Mouse (Mus musculus): ENCODE measurements around the gene Gbf1. TPM values are rescaled to one million over a fixed set of nuclear protein-coding genes. Genes with fewer than 3 reads are reported as not detected.

Gene Gbf1
- total RNA-seq, 2 experiments from 2014 or later: 93.3 to 97.6 TPM

DNA sequence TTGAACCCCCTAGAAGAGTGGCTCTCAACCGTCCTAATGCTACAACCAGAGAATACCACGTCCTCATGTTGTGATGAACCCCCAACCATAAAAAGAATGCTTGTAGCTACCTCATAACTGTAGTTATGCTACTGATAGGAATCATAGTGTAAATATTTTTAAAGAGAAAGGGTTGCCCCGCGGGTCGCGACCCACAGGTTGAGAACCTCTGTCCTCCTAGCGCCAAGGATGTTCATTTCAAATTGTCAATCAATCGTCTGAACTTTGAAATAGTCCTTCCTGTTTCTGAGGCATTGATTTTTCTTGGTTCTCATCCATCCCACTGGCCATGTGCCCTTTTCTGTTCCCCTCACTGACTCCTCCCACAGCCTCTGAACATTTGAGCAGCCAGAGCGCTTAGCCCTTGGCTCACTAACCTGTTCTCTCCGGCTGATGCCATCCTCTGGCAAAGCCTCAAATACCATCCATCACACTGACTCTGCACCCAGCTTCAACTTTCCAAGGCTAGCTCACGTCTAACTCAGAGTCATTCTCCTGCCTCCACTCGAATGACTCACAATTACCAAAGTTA, 138.3 kb downstream of the Gbf1 start:
- DNase-seq (ENCODE audit: extremely low spot score in 1 of 2, low spot score in 1 of 2): no peak

DNA sequence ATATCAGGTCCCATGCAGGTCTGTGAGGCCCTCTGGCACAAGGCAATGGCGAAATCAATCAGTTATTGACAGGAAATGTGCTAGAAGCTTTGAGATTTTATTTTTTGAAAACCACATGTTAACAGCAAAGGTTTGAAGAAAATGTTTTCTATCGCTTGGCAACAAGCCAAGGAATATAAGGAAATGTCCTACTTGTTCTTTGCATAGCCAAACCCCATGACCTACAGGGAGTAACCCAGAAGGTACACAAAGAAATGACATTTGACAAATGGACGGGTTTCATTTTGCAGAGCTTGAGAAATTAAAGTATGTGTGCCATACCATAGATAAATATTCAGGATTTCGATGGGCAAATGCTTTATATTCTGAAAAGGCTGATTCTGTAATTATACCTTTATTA, 144.6 kb downstream of the Gbf1 start:
- DNase-seq (ENCODE audit: extremely low spot score in 1 of 2, low spot score in 1 of 2): no peak

DNA sequence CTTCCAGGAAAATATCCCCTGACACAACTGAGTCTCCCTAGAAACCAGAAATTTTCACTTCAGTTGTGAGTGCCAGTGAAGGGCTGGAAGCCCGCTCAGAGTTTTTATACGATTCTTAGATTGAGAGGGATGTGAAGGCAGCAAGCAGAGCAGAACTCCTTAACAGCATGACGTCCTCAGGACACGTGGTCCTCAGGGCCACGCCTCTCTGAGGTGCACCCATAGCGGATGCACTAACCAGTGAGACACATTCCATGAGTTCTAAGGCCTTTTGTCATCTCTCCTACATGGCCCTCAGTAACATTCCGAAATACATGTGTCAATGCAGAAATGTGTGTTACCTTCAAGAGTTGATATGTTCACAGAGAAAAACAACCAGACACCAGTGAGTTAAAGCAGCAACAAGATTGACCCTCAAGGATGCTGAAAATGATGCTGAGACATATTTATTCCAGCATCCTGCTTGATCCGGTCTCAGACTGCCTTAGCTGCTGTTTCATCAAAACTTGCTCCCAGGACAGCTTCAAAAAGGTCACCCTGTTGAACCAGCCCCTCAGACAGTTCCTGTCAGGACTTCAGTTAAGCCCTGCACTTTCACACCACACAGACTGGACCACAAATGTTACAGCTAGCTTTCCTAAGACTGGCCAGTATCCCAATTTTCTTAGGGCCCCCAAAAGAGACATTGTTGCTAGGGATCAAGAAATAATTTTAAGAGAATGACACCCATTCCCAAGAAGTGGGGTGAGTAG, 148.2 kb downstream of the Gbf1 start:
- no peak for DNase-seq (ENCODE audit: extremely low spot score in 1 of 2, low spot score in 1 of 2)

DNA sequence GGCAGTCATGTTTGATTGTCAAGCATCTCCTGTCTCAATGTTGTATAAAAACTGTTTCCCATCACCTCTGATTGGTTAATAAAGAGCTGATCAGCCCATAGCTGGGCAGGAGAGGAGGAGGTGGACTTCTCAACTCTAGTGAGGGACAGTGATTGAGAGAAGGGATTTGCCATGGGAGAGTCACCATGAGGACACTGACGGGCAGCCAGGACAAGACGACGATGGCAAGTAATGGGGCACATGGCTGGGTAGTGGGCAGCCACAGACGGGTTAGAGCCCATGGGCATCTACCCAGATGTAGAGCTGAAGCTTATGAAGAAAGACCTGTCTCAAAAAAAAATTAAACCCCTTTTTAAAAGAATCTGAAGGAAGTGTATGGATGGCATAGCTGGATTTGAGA, 150.2 kb downstream of the Gbf1 start:
- no peak for DNase-seq (ENCODE audit: extremely low spot score in 1 of 2, low spot score in 1 of 2)

DNA sequence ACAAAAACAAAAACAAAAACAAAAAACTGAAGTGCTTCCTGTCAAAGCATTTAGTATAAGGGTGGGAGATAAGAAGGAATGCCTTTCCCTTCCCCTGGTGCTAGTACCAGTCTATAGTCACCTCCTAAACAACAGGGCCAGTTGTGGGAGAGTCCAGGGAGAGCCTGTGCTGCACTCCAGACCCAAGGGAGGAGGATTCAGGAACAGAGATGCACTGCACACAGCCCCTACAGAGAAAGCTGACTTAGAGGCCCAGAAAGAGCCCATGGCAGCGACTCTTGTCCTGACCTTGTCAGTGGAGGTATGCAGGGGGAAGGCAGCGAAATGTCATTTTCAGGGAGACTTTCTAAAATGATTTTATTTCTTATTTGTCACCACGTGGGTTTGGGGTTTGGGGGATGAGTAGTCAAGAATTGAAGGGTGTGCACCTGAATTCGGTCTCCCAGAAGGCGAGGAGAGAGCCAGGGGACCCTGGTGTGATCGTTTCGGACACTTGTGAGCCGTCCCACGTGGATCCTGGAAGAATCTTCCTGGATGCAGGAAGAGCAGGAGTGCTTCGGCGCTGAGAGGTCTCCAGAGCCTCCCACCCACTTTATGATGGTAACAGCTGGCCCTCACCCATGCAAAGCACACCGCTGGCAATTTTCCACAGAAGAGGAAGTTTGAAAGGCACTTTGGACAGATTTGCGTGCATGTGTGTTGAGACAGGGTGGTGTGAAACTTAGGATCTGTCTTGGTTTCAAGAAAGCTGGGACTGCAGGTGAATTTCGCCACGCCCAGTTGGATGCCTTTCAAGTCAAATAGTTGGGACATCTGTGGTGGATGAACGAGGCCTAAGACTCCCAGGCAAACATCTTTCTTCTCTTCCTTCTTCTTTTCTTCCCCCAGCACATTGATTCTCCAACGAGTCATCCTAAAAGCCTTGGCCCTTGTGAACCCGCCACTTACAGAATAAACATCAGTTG, 151.2 kb downstream of the Gbf1 start:
- no peak for DNase-seq (ENCODE audit: extremely low spot score in 1 of 2, low spot score in 1 of 2)

DNA sequence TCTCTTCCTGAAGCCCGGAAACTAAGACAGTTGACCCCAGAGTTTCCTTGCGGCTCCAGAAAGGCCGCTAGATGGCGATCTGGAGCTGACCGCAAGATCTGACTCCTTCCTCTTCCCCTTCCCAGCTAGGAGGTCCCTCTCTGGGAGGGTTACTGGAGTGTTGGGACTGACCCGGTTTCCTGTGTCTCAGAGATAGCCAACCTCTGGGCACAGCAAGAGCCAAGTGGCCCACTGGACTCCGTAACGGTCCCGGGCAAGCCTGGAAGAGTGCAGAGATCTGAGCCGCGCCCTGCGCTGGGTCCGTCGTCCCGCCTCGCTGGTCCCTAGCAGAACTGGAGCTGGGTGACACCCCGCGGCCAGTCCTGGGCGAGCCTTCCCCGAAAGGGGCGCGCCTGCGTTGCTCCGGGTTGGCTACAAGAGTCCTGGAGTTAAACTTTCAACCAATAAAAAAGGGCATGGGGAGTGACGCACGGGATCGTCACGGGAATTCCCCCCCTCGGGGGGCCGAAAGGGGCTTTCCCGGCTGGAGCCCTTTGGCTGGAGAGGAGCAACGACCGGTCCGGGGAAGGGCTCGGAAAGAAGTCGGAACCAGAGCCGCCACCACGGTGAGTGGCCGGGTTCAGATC, 152.0 kb downstream of the Gbf1 start, which contains the start of gene Nfkb2:
Nfkb2 (plus strand) TSS at position 105 of the 626 bp plus-strand sequence.
- peak; percentile 54 to 82 for DNase-seq (ENCODE audit: extremely low spot score in 1 of 2, low spot score in 1 of 2)

DNA sequence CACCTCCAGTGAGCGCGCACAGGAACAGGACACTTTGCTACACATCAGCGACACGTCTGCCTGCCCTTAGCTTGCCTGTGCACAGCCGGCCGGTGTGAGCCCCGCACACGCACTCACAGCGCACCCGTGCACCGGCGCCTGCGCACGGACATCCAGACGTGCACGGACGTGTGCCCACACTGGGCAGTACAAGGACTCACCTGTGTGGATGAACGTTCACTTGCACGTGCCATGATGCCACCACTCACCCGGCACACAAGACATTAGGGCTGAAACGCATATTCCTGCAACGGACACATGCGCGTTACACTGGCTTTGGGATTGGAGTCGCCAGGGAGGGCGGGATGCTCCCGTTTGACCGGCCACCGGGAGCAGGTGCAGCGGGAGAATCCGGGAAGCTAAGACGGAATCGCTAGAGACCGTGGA, 152.6 kb downstream of the Gbf1 start:
- DNase-seq (ENCODE audit: extremely low spot score in 1 of 2, low spot score in 1 of 2): no peak

DNA sequence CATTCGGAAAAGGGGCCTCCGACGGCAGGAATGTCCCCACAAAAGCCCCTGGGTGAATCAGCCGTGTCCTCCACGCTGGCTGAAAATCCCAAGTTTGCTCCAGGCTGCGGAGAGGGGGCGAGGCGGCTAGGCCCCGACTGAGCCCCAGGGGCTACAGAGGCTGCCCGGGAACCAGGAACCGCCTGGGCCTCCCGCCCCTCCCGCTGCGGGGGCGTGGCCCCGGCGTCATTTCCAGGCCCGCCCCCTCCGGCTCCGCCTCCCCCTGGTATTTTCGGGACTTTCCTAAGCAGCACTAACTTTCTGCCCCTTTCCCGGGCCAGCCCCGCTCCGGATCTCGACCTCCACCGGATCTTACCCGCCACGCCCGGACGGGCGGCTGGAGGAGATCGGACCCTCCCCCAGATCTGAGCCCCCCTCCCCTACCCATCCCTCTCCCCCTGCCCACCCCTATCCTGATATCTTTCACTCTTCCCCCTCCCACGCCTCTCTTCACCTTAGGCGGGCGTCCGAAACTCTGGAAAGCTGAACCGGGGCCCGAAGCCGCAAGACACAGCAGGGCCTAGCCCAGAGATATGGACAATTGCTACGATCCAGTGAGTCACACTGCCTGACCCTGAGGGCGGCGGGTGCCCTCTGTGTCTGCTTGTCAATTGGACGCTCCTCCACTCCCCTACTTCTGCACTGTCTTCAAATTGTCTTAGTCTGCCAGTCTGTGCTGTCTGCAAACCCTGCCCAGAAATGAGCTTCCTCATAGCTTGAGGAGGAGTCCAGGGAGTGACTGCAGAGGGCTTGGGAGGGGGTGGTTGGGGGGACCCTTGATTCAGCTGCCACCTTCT, 153.3 kb downstream of the Gbf1 start:
- no peak for DNase-seq (ENCODE audit: extremely low spot score in 1 of 2, low spot score in 1 of 2)

DNA sequence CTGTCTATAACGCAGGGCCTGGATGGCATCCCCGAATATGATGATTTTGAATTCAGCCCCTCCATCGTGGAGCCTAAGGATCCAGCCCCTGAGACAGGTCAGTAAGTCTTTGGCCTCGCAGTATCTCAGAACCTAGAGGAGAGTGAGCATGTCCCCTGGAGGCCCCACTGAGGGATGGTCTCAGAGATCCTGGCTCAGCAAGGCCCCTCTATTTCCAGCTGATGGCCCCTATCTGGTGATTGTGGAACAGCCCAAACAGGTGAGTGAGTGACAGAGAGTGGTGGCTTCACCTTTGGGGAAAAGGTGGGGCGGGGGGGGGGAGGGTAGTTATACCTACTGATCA, 153.9 kb downstream of the Gbf1 start:
- no peak for DNase-seq (ENCODE audit: extremely low spot score in 1 of 2, low spot score in 1 of 2)

DNA sequence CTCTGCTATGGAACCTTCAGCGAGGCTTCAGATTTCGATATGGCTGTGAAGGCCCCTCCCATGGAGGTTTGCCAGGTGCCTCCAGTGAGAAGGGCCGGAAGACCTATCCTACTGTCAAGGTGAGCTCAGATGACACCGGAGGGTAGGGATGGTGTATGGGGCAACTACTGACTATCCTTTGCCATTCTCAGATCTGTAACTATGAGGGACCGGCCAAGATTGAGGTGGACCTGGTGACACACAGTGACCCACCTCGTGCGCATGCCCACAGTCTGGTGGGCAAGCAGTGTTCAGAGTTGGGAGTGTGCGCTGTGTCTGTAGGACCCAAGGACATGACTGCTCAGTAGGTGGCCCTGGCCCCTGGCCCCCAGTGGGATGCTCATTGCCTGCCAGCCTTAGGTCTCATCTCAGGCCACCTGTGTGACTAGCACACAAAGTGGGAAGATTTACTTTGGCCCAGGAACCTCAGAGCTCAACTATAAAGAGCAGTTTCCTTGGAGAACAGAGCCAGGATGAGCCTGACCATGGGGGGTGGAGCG, 154.5 kb downstream of the Gbf1 start:
- DNase-seq (ENCODE audit: extremely low spot score in 1 of 2, low spot score in 1 of 2): no peak

DNA sequence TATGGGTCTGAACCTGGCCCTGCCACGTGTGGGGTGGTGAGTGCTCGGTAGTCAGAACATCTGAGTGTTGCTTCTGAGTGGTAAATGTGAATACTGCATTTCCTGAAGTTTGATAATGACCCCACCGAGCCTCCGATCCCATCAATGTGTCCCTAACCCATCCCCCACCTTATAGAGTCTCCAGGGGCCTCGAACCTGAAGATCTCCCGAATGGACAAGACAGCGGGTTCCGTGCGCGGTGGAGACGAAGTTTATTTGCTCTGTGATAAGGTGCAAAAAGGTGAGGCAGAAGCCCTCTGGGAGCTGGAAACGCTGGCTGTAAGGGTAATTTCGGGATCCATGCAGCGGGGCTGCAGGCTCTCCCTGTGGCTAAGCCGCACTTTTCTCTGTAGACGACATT, 155.5 kb downstream of the Gbf1 start:
- no peak for DNase-seq (ENCODE audit: extremely low spot score in 1 of 2, low spot score in 1 of 2)

DNA sequence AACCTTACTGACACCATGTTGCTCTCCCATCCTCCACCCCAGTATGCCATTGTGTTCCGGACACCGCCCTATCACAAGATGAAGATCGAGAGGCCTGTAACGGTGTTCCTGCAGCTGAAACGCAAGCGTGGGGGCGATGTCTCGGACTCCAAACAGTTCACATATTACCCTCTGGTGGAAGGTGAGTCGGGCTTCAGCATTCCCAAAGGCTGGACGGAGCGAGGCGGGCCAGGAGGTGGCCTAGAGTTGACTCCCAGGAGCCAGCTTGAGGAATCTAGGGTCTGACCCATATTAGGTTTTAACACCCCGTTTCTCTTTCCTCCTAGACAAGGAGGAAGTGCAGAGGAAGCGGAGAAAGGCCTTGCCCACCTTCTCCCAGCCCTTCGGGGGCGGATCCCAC, 156.0 kb downstream of the Gbf1 start:
- DNase-seq (ENCODE audit: extremely low spot score in 1 of 2, low spot score in 1 of 2): no peak

DNA sequence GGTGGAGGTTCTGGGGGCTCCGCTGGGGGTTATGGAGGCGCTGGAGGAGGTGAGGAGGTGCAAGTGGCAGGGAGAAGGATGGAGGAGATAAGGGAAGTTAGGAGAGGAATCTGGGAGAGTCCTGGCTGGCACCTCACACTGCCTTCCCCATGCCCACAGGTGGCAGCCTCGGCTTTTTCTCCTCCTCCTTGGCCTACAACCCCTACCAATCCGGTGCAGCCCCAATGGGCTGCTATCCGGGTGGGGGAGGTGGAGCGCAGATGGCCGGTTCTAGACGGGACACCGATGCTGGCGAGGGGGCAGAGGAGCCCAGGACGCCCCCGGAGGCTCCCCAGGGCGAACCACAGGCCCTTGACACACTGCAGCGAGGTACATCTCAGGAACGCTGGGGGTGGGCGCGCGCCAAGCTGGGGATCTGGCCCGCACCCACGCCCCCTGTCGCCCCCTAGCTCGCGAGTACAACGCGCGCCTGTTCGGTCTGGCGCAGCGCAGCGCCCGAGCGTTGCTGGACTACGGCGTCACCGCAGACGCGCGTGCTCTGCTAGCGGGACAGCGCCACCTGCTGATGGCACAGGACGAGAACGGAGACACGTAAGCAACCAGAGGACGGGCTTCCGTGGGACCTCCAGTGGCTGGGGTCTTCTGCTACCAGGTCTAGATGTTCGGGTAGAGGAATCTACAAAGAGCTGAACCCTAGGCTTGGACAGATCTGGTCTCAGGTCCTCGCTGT, 156.6 kb downstream of the Gbf1 start:
- peak; percentile 82 to 94 for DNase-seq (ENCODE audit: extremely low spot score in 1 of 2, low spot score in 1 of 2)

DNA sequence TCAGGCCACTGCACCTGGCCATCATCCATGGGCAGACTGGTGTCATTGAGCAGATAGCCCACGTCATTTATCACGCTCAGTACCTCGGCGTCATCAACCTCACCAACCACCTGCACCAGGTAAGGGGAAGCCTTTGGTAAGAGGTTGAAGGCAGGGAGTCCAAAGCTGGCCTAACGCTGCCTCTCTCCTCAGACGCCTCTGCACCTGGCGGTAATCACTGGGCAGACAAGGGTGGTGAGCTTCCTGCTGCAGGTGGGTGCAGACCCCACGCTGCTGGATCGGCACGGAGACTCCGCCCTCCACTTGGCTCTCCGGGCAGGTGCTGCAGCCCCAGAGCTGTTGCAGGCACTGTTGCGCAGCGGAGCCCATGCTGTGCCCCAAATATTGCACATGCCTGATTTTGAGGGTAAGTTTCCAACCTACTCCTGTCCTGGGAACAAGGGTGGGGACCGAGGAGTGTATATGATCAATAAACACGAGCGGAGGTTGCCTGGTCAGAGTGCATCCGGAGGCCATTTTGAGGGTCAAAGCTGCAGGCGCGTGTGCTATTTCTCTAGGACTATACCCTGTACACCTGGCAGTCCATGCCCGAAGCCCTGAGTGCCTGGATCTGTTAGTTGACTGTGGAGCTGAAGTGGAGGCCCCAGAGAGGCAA, 157.5 kb downstream of the Gbf1 start:
- DNase-seq (ENCODE audit: extremely low spot score in 1 of 2, low spot score in 1 of 2): peak in 1 of 2 experiments; percentile 6

DNA sequence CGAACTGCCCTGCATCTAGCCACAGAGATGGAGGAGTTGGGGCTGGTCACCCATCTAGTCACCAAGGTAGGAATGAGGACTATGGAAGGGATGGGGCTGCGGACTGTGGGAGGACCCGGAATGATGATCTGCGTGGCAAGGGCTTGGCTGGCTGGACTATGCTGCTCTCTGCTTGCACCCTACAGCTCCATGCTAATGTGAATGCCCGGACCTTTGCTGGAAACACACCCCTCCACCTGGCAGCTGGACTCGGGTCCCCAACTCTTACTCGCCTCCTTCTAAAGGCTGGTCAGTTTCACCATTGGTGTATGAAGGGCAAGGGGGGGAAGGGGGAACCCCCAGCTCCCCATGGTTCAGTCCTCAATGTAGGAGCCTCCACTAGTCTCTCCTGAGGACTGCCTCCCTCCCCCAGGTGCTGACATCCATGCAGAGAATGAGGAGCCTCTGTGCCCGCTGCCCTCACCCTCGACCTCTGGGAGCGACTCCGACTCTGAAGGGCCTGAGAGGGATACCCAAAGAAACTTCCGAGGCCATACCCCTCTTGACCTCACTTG, 158.1 kb downstream of the Gbf1 start:
- DNase-seq (ENCODE audit: extremely low spot score in 1 of 2, low spot score in 1 of 2): peak in 1 of 2 experiments; percentile 11

DNA sequence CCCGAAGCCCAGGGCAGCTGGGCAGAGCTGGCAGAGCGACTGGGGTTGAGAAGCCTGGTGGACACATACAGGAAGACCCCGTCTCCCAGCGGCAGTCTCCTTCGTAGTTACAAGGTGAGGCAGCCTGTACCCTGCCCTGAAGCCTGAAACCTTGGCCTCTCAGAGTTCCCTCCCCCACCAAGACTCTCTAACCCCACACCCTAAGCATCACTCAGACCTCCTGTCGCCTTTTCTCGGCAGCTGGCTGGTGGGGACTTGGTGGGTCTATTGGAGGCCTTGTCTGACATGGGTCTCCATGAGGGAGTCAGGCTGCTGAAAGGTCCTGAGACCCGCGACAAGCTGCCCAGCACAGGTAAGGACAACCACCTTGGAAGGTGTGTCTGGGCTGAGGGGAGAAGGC, 159.0 kb downstream of the Gbf1 start:
- DNase-seq (ENCODE audit: extremely low spot score in 1 of 2, low spot score in 1 of 2): no peak

DNA sequence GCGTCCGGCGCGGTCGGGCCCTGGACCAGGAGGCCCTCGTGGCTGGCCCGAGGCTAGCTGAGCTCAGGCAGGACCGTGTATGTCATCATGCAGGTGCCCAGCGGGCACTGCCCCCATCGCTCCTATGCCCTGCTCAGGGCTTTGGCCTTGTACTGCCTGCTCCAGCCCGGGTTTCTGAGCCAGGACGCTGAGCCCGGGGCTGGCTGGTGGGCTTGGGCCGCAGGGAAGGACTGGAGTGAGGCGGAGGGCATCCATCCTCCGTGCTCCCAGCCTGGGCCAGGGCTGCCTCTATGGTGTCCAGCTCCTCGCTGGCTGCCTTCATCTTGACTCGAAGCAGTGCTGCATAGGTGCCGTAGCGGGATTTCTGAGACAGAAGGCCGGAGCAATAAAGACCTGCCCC, 160.3 kb downstream of the Gbf1 start:
- DNase-seq (ENCODE audit: extremely low spot score in 1 of 2, low spot score in 1 of 2): no peak

DNA sequence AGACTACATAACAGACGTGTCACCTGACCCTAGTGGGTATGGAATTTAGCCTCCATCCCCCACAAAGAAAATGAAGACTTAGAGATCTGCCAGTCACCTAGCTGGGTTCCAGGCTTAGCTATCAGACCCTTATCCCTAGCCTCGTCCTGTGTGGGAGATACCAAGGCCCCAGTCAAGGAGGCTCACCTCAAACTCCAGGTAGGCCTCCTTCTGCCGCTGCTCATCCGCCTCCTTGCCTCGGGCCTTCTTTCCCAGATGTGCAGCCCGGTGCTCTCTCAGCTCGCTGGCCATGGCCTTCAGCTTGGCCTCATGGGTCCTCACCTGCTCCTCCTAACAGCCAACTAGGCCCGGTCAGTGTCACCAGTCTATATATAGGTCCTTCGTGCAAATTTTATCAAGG, 160.8 kb downstream of the Gbf1 start:
- no peak for DNase-seq (ENCODE audit: extremely low spot score in 1 of 2, low spot score in 1 of 2)

Measured in layer of hippocampus, postnatal 25 days (tissue).